Mouse (Mus musculus) heart, postnatal 36 days (tissue): ENCODE measurements around the gene Csnk2a1. TPM values are rescaled to one million over a fixed set of nuclear protein-coding genes. Genes with fewer than 3 reads are reported as not detected.

Experiments
- DNase-seq, 2 experiments: peaks; one replicate each; pipeline ENCODE4 v3.0.0; 2021 to 2022
- intact Hi-C: fragments of 180-260 bp; cut with DNase I; formaldehyde crosslinking; loops from one replicate; pipeline ENCODE4 v1.15.1; 2025
- total RNA-seq, 2 experiments: library from RNA; stranded (reverse); gene quantifications; 2 replicates each; pipeline ENCODE4 v1.2.3; 2021

Gene Csnk2a1
- total RNA-seq, 2 experiments from 2014 or later: 92.1 to 101 TPM

DNA sequence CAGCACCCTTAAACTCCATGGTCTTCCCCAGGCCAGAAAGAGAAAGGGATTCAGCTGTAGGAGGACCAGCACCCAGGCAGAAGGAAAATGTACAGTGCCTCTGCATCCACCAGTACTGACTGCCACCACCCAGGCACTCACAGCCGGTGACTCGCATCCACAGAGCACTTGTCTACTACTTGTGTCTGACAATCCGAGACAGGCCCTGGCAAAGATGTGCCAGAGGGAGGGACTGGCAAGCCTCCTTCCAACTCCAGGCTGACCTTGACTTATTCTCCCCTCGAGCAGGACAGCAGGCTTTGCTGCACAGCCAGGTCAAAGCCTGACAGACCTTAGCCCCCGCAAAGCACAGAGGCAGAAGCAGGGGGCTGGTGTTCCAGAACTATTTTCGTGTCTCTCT, 90.4 kb downstream of the Csnk2a1 start:
- intact Hi-C loops: no loop called here
- DNase-seq: no peak

DNA sequence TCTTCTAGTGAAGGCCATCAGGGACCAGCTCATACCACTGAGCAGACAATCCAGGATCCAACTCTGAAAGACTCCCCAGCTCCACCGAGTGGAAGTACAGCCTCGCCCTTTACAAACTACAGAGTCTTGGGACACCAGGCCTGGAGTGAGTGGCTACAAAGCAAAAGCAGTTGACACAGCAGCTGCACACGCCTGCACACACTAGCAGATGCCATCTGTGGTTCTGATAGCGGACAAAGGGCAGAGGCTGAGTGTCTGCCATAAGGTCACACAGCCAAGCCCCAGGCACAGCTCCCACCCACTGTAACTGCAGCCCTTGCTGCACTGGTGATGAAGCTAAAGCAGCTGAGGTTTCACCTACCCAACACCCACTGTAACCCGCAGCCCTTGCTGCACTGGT, 94.9 kb downstream of the Csnk2a1 start:
- DNase-seq: no peak
- intact Hi-C loops: no loop called here

DNA sequence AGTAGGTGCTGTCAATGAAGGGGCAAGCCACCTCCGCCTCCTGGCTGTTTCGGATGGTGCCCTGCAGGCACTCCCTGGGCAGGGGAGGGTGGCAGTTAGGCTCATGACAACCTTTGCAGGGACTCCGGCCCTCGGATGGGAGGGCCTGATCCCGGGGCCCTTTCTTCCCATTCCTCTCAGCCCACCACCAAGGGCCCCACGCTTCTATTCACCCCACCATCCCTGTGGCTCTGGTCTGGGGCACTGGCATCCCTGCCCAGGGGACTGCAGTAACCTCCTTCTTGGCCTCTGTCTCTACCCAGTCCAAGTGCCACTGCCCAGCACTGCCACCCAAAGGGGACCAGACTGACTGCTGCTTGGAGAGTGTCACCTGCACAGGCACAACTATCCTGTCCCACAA, 95.6 kb downstream of the Csnk2a1 start:
- intact Hi-C loops: no loop called here
- DNase-seq: no peak

DNA sequence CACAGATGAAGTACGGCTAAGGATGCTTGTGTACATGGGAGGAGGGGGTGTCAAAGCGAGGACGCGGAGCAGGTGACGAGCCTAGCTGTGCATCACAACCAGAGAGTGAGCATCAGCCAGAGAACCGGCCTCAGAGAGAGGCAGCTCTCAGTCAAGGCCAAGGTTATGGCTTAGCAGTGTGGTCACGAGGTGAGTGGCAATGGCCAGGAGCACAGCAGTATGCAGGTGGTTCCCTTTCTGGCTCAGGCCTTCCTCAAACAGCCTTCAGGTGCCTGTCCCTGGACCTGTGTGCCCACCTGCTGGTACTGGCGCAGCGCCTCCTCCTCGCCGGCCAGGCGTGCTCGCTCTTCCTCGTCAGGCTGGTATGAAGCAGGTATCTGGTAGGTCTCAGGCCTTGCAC, 97.3 kb downstream of the Csnk2a1 start:
- intact Hi-C loops: no loop called here
- DNase-seq: no peak

DNA sequence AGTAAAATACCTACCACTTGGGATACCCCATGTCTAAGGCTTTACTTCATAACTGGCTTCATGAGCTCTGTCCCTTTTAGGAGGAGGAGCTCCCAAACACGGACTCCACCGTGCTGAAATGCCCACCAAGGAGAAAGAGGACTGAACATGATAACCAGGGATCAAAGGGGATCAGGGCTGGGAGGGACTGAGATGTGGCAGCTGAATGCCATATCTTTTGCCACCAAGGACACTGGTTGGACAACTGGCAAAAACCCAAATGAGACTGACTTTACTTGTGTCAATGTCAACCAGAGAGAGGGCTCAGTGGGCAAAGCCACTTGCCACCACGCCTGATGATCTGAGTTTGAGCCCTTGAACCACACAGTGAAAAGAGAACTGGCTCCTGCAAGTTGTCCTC, 98.2 kb downstream of the Csnk2a1 start:
- DNase-seq: no peak
- intact Hi-C loops: loop anchor here (5.0 kb wide), 1 partner anchor 37 kb away; no protein-coding TSS in a partner anchor

DNA sequence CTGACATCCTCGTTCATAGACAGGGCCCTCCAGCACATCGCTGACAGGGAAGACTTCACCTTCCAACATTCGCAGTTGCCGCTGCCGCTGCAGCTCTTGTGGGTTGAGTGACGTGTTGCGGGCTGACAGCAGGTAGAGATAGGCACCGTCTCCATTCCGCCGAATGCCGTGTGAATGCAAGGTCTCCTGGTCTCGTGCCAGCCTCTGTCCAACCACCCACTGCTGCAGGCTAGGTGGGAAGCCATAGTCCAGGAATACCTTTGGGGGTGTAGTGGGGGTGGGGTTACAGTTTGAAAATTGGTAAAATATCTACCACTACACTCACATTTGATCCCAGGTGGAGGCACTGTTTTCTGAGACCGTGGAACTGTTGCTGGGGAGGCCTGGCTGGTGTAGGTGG, 99.5 kb downstream of the Csnk2a1 start:
- intact Hi-C loops: loop anchor here (5.0 kb wide), 1 partner anchor 36 kb away; no protein-coding TSS in a partner anchor

DNA sequence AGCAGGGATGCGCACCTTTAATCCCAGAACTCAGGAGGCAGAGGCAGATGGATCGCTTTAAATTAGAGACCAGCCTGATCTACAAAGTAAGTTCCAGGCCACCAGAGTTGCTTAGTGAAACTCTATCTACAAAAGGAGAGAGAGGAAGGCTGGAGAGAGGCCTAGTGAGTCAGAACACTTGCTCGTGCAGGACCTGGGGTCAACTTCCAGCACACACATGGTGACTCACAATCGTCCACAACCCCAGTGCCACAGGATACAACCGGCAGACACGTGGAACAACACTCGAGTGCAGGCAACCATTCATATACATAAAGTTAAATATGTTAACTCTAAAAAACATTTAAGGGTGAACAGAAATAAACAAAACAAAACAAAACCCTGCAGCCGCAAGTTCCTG, 100.0 kb downstream of the Csnk2a1 start:
- DNase-seq: no peak
- intact Hi-C loops: loop anchor here (5.0 kb wide), 1 partner anchor 36 kb away; no protein-coding TSS in a partner anchor

More for the DNA sequence above, 99.5 kb downstream of the Csnk2a1 start:
- DNase-seq: no peak

DNA sequence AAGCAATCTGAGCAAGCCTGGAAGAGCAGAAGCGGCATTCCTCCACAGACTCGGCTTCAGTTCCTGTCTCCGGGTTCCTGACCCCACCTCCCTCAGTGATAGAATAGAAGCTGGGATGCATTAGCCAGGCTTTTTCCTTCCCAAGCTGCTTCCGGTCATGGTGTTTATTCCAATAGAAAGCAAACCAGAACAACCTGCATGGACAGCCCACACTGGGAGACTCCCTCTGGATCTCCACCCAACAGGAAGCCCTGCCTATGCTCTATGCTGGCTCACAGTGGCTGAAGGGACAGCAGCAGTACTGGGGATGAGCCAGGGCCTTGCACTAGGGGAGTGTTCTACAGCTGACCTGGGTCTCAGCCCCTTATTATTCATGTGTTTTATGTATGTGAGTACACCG, 101.3 kb downstream of the Csnk2a1 start:
- intact Hi-C loops: loop anchor here (5.0 kb wide), 1 partner anchor 34 kb away; no protein-coding TSS in a partner anchor
- DNase-seq: no peak

DNA sequence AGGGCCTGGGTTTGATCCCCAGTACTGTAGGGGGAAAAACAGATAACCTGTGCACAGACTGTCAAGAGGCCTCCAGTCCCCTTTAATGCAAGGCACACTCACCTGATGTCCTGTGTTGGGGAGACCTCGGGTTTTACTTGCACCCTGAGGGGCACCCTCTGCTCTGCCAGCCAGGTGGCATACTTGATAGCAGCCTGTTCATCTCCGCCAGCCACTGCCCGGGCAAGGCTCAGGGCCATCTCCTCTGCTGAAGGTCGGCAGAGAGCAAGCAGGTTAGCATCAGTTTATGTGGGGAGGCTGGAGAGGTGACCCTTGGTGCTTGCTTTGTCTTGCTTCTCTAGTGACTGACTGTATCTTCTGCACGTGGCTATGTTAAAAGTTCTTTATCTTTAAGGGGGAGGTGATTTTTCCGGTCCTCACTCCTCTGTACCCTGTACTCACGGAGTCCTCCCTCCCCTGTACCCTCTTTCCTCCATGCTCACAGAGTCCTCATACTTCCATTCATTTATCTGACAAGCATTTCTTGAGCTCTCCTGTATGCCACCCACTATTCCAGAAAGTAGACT, 104.3 kb downstream of the Csnk2a1 start:
- DNase-seq: no peak
- intact Hi-C loops: loop anchor here (2.0 to 5.0 kb wide), 2 partner anchors 32 to 104 kb away; partner anchors contain the start of gene Csnk2a1

Other genes with a start within 250 kb of the Csnk2a1 start
- gene Fam110a, start 246.6 kb upstream of the Csnk2a1 start, total RNA-seq: 1 to 10 TPM; 3.4 to 5.7 TPM
- 1 to 10 TPM; 1.2 to 2.4 TPM for gene Slc52a3, start 230.3 kb upstream of the Csnk2a1 start, total RNA-seq
- gene Scrt2, start 145.3 kb upstream of the Csnk2a1 start, total RNA-seq: not detected
- 10 to 100 TPM; 16.6 to 21.6 TPM for gene Srxn1, start 121.3 kb upstream of the Csnk2a1 start, total RNA-seq
- 10 to 100 TPM; 39.7 to 50.1 TPM for gene Tcf15, start 83.3 kb upstream of the Csnk2a1 start, total RNA-seq
- gene Tbc1d20, start 67.0 kb downstream of the Csnk2a1 start, total RNA-seq: 10 to 100 TPM; 43.1 to 48.7 TPM
- gene Rbck1, start 105.8 kb downstream of the Csnk2a1 start, total RNA-seq: 10 to 100 TPM; 44.2 to 51.4 TPM
- 1 to 10 TPM; 3.6 to 3.8 TPM for gene Trib3, start 117.2 kb downstream of the Csnk2a1 start, total RNA-seq
- not detected for gene Nrsn2, start 149.8 kb downstream of the Csnk2a1 start, total RNA-seq
- gene Sox12, start 171.2 kb downstream of the Csnk2a1 start, total RNA-seq: 10 to 100 TPM in 1 of 2 experiments, 1 to 10 TPM in 1; 8.2 to 13.8 TPM
- gene Zcchc3, start 188.2 kb downstream of the Csnk2a1 start, total RNA-seq: 10 to 100 TPM in 1 of 2 experiments, 1 to 10 TPM in 1; 8.0 to 10.0 TPM
- 1 to 10 TPM; 2.0 to 2.1 TPM for gene 6820408C15Rik, start 188.7 kb downstream of the Csnk2a1 start, total RNA-seq
- not detected for gene Defb23, start 237.8 kb downstream of the Csnk2a1 start, total RNA-seq